Mouse (Mus musculus) kidney, adult 2 months (tissue): ENCODE measurements around the gene Man2a1.

ENCODE experiments used
- CTCF ChIP-seq: fragments of 200-500 bp; conservative IDR thresholded peaks from 2 replicates; pipeline ENCODE4 v1.5.1; 2011; ENCODE audit warnings: low read depth, mild to moderate bottlenecking, control low read depth, low read length, moderate library complexity, mixed read lengths; ENCODE audit not compliant: insufficient read depth, insufficient read length
- POLR2A ChIP-seq: fragments of 200-500 bp; IDR thresholded peaks from one replicate; pipeline ENCODE4 v1.6.1; 2011; ENCODE audit warnings: low read depth, low read length, control low read depth

- TF ChIP-seq CTCF (no peak), POLR2A (no peak)
These were observed 188.6 kb downstream of the Man2a1 start for GRCm38 (mm10) chr17:64789175-64789574.
